Mouse (Mus musculus) E14TG2a.4 (cell line): ENCODE data around the gene Epm2aip1.
A peak's percentile ranks its signal among the peaks of the same experiment; 100 is the strongest.

Experiments used
- H3K27me3 ChIP-seq: 2 replicates; pipeline ENCODE4 v1.6.1; 2014; ENCODE audit warnings: low read length, control low read depth; ENCODE audit not compliant: insufficient read depth
- H3K36me3 ChIP-seq: 2 replicates; pipeline ENCODE4 v1.6.1; 2014; ENCODE audit warnings: low read length, control low read depth; ENCODE audit not compliant: insufficient read depth
- H3K4me1 ChIP-seq: replicated peaks from 2 replicates; pipeline ENCODE4 v1.6.1; 2014; ENCODE audit warnings: low read depth, low read length, control low read depth
- H3K4me3 ChIP-seq: replicated peaks from 2 replicates; pipeline ENCODE4 v1.5.1; 2014; ENCODE audit warnings: mild to moderate bottlenecking, low read length
- H3K9me3 ChIP-seq: 2 replicates; pipeline ENCODE4 v1.6.1; 2014; ENCODE audit warnings: low read length, control low read depth
- CTCF ChIP-seq: conservative IDR thresholded peaks from 2 replicates; pipeline ENCODE4 v1.5.1; 2014; ENCODE audit warnings: low read length
- NANOG ChIP-seq: IDR thresholded peaks from 2 replicates; pipeline ENCODE4 v1.6.1; 2014; ENCODE audit warnings: borderline replicate concordance, low read length, mixed read lengths
- POU5F1 ChIP-seq: IDR thresholded peaks from 2 replicates; pipeline ENCODE4 v1.6.1; 2014; ENCODE audit warnings: low read length, borderline replicate concordance

Epm2aip1 gene

GRCm38 (mm10) chr9:111247682-111248246 is 24.0 kb upstream of the Epm2aip1 start:
- peaks cover 70% of the 10 kb centered on the region for H3K36me3 ChIP-seq
- H3K4me1 ChIP-seq = peaks cover 29% of the 10 kb centered on the region
- H3K27me3 ChIP-seq = no peaks in the 10 kb centered on the region
- TF ChIP-seq POU5F1 (no peak), CTCF (peak; percentile 6; the same call in 1 of the 2 replicates)
- no peaks in the 10 kb centered on the region for H3K9me3 ChIP-seq
- no peak overlapping the region for H3K4me3 ChIP-seq

DNA sequence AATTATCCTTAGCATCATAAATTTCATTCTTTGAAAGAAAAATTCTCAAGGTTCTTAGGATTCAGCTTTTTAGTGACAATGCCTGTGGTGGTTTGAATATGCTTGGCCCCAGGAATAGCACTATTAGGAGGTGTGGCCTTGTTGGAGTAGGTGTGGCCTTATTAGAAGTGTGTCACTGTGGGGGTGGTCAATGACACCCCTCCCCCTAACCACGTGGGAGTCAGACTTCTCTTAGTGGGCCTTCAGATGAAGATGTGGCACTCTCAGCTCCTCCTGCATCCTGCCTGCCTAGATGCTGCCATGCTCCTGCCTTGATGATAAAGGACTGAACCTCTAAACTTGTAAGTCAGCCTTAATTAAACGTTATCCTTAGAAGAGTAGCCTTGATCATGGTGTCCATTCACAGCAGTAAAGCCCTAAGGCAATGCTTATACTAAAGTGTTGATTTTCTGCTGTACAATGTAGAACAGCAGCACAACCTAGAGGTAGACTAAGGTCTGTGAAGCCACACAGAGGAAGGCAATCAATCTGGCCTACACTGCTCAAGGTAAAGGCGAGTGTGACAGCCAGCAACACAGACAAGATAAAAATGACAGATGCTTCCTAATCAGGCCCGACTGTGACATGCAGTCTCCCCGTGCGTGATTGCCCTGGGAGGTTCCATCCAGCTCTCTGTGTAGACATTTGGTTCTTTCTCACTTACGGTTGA is 19.4 kb upstream of the Epm2aip1 start:
- peaks cover 7% of the 10 kb centered on the region; the same call in 1 of the 2 replicates for H3K4me1 ChIP-seq
- H3K4me3 ChIP-seq = no peak overlapping the region
- peaks cover 77% of the 10 kb centered on the region for H3K36me3 ChIP-seq
- H3K9me3 ChIP-seq = no peaks in the 10 kb centered on the region
- TF ChIP-seq CTCF (no peak), POU5F1 (no peak), NANOG (no peak)
- no peaks in the 10 kb centered on the region for H3K27me3 ChIP-seq

GRCm38 (mm10) chr9:111260360-111260985 is 11.3 kb upstream of the Epm2aip1 start:
- TF ChIP-seq CTCF = no peak
- no peak for TF ChIP-seq POU5F1
- TF ChIP-seq NANOG = no peak
- Histone ChIP-seq H3K4me1 (0 out of 2 replicates have a peak, but pooled peaks cover 4% of the 10 kb centered on the region), H3K27me3 (no peaks in the 10 kb centered on the region), H3K36me3 (peaks cover 87% of the 10 kb centered on the region), H3K4me3 (no peak overlapping the region), H3K9me3 (no peaks in the 10 kb centered on the region)

GRCm38 (mm10) chr9:111261356-111261755 is 10.4 kb upstream of the Epm2aip1 start:
- Histone ChIP-seq H3K4me1 (0 out of 2 replicates have a peak, but pooled peaks cover 4% of the 10 kb centered on the region), H3K4me3 (no peak overlapping the region), H3K36me3 (peaks cover 82% of the 10 kb centered on the region), H3K9me3 (no peaks in the 10 kb centered on the region), H3K27me3 (no peaks in the 10 kb centered on the region)
- no peak for TF ChIP-seq POU5F1
- TF ChIP-seq NANOG = no peak
- no peak for TF ChIP-seq CTCF

DNA sequence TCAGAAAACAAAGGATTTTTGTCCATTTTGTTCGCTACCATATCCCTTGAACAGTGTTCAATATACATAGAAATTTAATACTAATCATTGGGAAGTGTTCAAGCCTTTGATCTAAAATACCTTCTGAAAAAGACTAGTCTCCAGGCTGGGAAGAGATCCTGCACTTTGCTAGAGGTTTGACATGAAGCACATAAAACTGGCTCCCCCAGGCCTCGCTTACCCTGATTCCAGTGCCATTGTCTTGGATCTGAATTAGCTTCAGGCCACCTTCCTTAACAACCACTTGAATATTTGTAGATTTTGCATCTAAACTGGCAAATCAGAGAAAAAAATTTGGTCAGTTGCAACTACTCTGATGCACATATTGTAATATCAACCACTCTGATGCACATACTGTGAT is 3.7 kb upstream of the Epm2aip1 start:
- H3K27me3 ChIP-seq = no peaks in the 10 kb centered on the region
- H3K4me1 ChIP-seq = peaks cover 14% of the 10 kb centered on the region
- H3K36me3 ChIP-seq = peaks cover 50% of the 10 kb centered on the region
- H3K9me3 ChIP-seq = no peaks in the 10 kb centered on the region
- H3K4me3 ChIP-seq = no peak overlapping the region
- TF ChIP-seq POU5F1 (no peak), CTCF (no peak), NANOG (no peak)

GRCm38 (mm10) chr9:111270606-111271005 is 1.1 kb upstream of the Epm2aip1 start:
- no peaks in the 10 kb centered on the region for H3K27me3 ChIP-seq
- no peaks in the 10 kb centered on the region for H3K9me3 ChIP-seq
- TF ChIP-seq NANOG (no peak), POU5F1 (no peak), CTCF (no peak)
- peaks cover 53% of the 10 kb centered on the region for H3K36me3 ChIP-seq
- peak overlapping the region; percentile 90 for H3K4me3 ChIP-seq
- H3K4me1 ChIP-seq = peaks cover 40% of the 10 kb centered on the region

GRCm38 (mm10) chr9:111271056-111271433 is 684 bp upstream of the Epm2aip1 start:
- peaks cover 53% of the 10 kb centered on the region for H3K36me3 ChIP-seq
- no peaks in the 10 kb centered on the region for H3K27me3 ChIP-seq
- TF ChIP-seq POU5F1 = no peak
- no peak for TF ChIP-seq NANOG
- TF ChIP-seq CTCF = no peak
- H3K4me1 ChIP-seq = peaks cover 40% of the 10 kb centered on the region
- H3K9me3 ChIP-seq = no peaks in the 10 kb centered on the region
- peak overlapping the region; percentile 90 for H3K4me3 ChIP-seq

GRCm38 (mm10) chr9:111272356-111272755 is 627 bp downstream of the Epm2aip1 start:
- TF ChIP-seq NANOG = no peak
- TF ChIP-seq CTCF = no peak
- no peak for TF ChIP-seq POU5F1
- H3K9me3 ChIP-seq = no peaks in the 10 kb centered on the region

More at GRCm38 (mm10) chr9:111272356-111272755, 627 bp downstream of the Epm2aip1 start:
- peak overlapping the region; percentile 92 for H3K4me3 ChIP-seq
- no peaks in the 10 kb centered on the region for H3K27me3 ChIP-seq
- H3K4me1 ChIP-seq = peaks cover 40% of the 10 kb centered on the region
- peaks cover 54% of the 10 kb centered on the region for H3K36me3 ChIP-seq
